Mouse (Mus musculus): ENCODE data around the gene Rbl1. TPM values are rescaled to one million over a fixed set of nuclear protein-coding genes. Genes with fewer than 3 reads are reported as not detected.
"Not testable (repeated sequence)": the region's sequence is repeated elsewhere in the genome, so short reads cannot be mapped to it uniquely, and the experiment has no call there.

Rbl1 gene
- polyA plus RNA-seq, 1 experiment from 2014 or later = 30.5 TPM

DNA sequence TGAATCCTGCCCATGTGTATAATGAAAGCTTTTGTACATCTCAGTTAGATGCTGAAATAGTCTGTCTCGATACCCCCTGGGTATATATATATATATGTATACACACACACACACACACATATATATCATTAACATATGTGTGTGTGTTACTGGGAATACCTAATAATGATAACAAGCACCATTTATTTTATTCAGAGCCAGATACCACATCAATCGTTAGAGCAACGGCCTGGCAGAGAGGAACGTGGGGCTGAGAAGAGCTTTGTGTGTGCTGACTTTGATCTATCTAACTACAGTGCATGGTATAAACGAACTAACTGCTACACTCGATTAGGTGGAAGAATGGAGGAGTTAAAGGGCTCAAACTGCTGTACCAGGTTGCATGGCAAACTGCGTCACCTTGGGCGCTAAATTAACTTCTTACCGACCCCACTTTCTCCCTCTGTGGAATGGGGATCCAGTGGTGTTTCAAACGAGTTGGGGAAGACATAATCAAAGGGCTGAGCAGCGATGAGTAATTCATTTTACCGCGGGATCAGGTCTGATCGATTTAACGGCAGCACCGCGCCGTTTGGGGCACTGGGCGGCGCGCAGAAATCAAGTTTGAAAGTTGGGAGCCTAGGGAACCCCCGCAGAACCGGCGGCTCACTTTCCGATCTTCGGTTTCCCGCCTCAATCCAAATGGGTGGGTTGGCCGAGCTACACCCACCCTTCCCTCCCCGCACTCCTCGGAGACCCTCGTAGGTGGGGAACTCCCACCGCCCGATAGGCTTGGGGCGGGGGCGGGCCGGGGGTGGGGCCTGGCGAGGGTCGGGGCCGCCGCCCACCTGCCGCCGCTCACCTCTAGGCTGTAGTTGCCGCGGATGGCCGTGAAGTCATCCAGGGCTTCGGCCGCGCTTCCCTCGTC is 622 bp downstream of the Rbl1 start:
- peak overlapping the region; percentile 66 for H3K4me3 ChIP-seq (ENCODE audit: low read depth, low read length)
- H3K4me1 ChIP-seq (ENCODE audit: control insufficient read depth, insufficient read depth, low read length) = no peaks in the 10 kb centered on the region
- whole genome bisulfite sequencing = 1% methylated on average over 49 of the region's 49 CpGs
- H3K27me3 ChIP-seq (ENCODE audit: control insufficient read depth, insufficient read depth, low read length) = no peaks in the 10 kb centered on the region
- peaks cover 7% of the 10 kb centered on the region for H3K36me3 ChIP-seq (ENCODE audit: control insufficient read depth, insufficient read depth, low read length)
- ATAC-seq (ENCODE audit: insufficient number of reproducible peaks, insufficient read depth, low FRiP score, low read depth) = peak; percentile 87
- peak overlapping the region; percentile 67 for H3K9ac ChIP-seq (replicated peaks; ENCODE audit: low read depth, low read length)
- peak overlapping the region; percentile 97 for H3K27ac ChIP-seq (ENCODE audit: low read length)
- peak overlapping the region; percentile 48 for H3K4me2 ChIP-seq (replicated peaks; ENCODE audit: low read depth, low read length)
- no peaks in the 10 kb centered on the region for H3K9me3 ChIP-seq (ENCODE audit: control insufficient read depth, low read depth, low read length)

DNA sequence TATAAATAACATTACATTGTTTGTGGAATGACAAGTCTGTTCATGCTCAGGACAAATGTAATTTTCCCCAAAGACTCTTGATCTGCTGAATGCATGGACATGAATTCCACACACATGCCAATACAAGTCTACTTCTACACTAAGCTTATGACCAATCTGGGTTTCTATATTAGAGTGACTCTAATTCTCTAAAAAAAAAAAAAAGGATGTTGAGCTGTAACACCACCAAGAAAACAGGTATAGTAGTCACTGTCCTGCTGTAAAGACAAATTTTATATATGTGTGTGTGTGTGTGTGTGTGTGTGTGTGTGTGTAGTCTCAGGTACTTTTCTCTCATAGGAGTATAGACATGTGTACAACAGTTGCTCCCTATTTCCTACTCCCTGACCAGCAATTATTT is 1.3 kb downstream of the Rbl1 start:
- Histone ChIP-seq H3K27ac (ENCODE audit: low read length) (no peak overlapping the region), H3K9me3 (ENCODE audit: control insufficient read depth, low read depth, low read length) (no peaks in the 10 kb centered on the region), H3K9ac (replicated peaks; ENCODE audit: low read depth, low read length) (peak overlapping the region; percentile 67; the same call in 1 of the 2 replicates), H3K4me3 (ENCODE audit: low read depth, low read length) (peak overlapping the region; percentile 66; the same call in 1 of the 2 replicates), H3K36me3 (ENCODE audit: control insufficient read depth, insufficient read depth, low read length) (peaks cover 9% of the 10 kb centered on the region), H3K4me2 (replicated peaks; ENCODE audit: low read depth, low read length) (peak overlapping the region; percentile 48), H3K4me1 (ENCODE audit: control insufficient read depth, insufficient read depth, low read length) (no peaks in the 10 kb centered on the region), H3K27me3 (ENCODE audit: control insufficient read depth, insufficient read depth, low read length) (no peaks in the 10 kb centered on the region)
- ATAC-seq (ENCODE audit: insufficient number of reproducible peaks, insufficient read depth, low FRiP score, low read depth) = no peak

DNA sequence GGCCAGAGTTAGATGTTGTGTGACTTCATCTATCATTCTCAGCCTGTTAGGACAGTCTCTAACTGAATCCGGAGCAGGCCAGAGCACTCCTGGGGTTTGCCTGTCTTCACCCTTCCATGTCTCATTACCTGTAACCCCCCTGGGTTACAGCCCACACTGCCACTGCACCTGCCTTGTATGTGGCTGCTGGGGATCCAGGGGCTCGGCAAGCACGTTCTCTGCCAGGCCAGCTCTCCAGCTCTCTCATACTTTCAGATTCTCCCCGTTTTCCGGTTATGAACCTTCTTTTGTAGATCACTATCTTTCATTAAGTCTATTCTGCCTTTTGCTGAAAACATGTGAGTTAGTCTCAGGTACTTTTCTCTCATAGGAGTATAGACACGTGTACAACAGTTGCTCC is 2.0 kb downstream of the Rbl1 start:
- H3K4me3 ChIP-seq (ENCODE audit: low read depth, low read length) = no peak overlapping the region
- 75% methylated on average over 6 of the region's 6 CpGs for WGBS
- no peaks in the 10 kb centered on the region for H3K4me1 ChIP-seq (ENCODE audit: control insufficient read depth, insufficient read depth, low read length)
- no peaks in the 10 kb centered on the region for H3K27me3 ChIP-seq (ENCODE audit: control insufficient read depth, insufficient read depth, low read length)
- H3K27ac ChIP-seq (ENCODE audit: low read length) = no peak overlapping the region
- no peak overlapping the region for H3K4me2 ChIP-seq (replicated peaks; ENCODE audit: low read depth, low read length)
- no peak overlapping the region for H3K9ac ChIP-seq (replicated peaks; ENCODE audit: low read depth, low read length)
- peaks cover 12% of the 10 kb centered on the region for H3K36me3 ChIP-seq (ENCODE audit: control insufficient read depth, insufficient read depth, low read length)
- H3K9me3 ChIP-seq (ENCODE audit: control insufficient read depth, low read depth, low read length) = no peaks in the 10 kb centered on the region
- no peak for ATAC-seq (ENCODE audit: insufficient number of reproducible peaks, insufficient read depth, low FRiP score, low read depth)

DNA sequence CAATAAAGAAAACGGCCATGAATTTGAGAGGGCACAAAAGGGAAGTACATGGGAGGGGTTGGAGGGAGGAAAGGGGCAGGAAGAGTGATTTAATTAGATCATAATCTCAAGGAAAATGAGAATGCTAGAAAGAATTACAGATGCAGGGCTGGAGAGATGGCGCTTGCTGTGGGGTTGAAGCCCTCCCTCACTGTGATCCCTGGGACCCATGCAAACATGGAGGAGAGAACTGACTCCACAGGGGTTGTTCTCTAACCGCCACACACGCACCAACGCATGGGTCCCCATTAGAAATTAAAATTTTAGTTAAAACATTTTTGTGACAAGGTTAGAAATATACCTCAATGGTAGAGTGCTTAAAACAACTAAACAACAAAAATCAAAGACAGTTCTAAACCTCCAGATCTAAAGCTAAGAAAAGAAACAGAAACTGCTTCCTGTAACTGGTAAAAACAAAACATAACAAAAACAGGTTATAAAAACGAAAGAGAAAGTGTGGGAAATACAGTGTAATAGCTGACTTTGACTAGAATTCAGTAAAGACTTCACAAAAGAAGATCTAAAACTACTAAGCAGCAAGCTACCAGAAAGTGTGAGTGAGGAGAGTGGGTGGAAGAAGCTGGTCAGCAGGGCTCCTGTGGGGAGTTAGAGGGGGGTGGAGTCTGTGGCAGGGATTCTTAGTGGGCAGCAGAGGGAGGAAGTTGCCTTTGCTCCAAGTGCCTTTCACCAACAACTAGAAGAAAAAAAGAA is 3.1 kb downstream of the Rbl1 start:
- H3K27me3 ChIP-seq (ENCODE audit: control insufficient read depth, insufficient read depth, low read length) = no peaks in the 10 kb centered on the region
- H3K4me2 ChIP-seq (replicated peaks; ENCODE audit: low read depth, low read length) = no peak overlapping the region
- H3K9me3 ChIP-seq (ENCODE audit: control insufficient read depth, low read depth, low read length) = no peaks in the 10 kb centered on the region
- 86% methylated on average over 6 of the region's 6 CpGs for WGBS
- H3K27ac ChIP-seq (ENCODE audit: low read length) = no peak overlapping the region
- H3K36me3 ChIP-seq (ENCODE audit: control insufficient read depth, insufficient read depth, low read length) = peaks cover 19% of the 10 kb centered on the region
- H3K4me1 ChIP-seq (ENCODE audit: control insufficient read depth, insufficient read depth, low read length) = no peaks in the 10 kb centered on the region
- no peak overlapping the region for H3K4me3 ChIP-seq (ENCODE audit: low read depth, low read length)
- no peak overlapping the region for H3K9ac ChIP-seq (replicated peaks; ENCODE audit: low read depth, low read length)
- no peak for ATAC-seq (ENCODE audit: insufficient number of reproducible peaks, insufficient read depth, low FRiP score, low read depth)

DNA sequence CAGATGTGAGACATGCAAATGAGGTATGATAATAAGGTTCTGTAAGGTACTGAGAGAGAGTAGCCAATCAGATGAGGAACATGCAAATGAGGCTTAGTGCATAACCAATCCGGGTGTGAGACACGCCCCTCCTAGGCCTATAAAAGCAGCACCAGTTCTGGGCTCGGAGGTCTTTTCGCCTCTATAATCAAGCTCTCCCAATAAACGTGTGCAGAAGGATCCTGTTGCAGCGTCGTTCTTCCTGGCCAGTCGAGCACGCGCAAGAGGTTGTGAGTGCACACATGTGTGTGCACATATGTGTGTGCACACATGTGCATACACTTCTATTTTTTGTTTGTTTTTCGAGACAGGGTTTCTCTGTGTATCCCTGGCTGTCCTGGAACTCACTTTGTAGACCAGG is 5.9 kb downstream of the Rbl1 start:
- H3K27me3 ChIP-seq (ENCODE audit: control insufficient read depth, insufficient read depth, low read length); H3K4me1 ChIP-seq (ENCODE audit: control insufficient read depth, insufficient read depth, low read length); H3K9ac ChIP-seq (replicated peaks; ENCODE audit: low read depth, low read length); H3K9me3 ChIP-seq (ENCODE audit: control insufficient read depth, low read depth, low read length); H3K4me3 ChIP-seq (ENCODE audit: low read depth, low read length); ATAC-seq (ENCODE audit: insufficient number of reproducible peaks, insufficient read depth, low FRiP score, low read depth); H3K27ac ChIP-seq (ENCODE audit: low read length); H3K4me2 ChIP-seq (replicated peaks; ENCODE audit: low read depth, low read length): not testable (repeated sequence)
- peaks cover 35% of the 10 kb centered on the region for H3K36me3 ChIP-seq (ENCODE audit: control insufficient read depth, insufficient read depth, low read length)
- WGBS = 97% methylated on average over 11 of the region's 11 CpGs

DNA sequence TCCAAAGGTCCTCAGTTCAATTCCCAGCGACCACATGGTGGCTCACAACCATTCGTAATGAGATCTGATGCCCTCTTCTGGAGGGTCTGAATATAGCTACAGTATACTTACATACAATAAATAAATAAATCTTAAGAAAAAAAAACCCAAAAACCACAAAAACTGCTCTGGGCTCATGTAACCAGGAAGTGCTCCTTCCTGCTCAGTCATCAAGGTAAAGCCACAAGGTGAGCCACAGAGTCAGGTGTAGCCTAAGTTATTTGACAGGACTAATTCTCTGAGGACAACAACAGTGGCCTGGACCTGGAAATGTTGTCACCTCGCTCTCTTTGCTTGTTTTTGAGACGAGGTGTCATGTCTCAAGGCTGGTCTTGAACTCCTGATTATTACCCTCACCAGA is 13.7 kb downstream of the Rbl1 start:
- H3K27ac ChIP-seq (ENCODE audit: low read length) = no peak overlapping the region
- H3K4me1 ChIP-seq (ENCODE audit: control insufficient read depth, insufficient read depth, low read length) = no peaks in the 10 kb centered on the region
- H3K4me2 ChIP-seq (replicated peaks; ENCODE audit: low read depth, low read length) = no peak overlapping the region
- no peaks in the 10 kb centered on the region for H3K27me3 ChIP-seq (ENCODE audit: control insufficient read depth, insufficient read depth, low read length)
- H3K9me3 ChIP-seq (ENCODE audit: control insufficient read depth, low read depth, low read length) = no peaks in the 10 kb centered on the region
- H3K36me3 ChIP-seq (ENCODE audit: control insufficient read depth, insufficient read depth, low read length) = peaks cover 74% of the 10 kb centered on the region
- H3K9ac ChIP-seq (replicated peaks; ENCODE audit: low read depth, low read length) = no peak overlapping the region
- ATAC-seq (ENCODE audit: insufficient number of reproducible peaks, insufficient read depth, low FRiP score, low read depth) = no peak
- WGBS = 94% methylated on average over 4 of the region's 4 CpGs
- no peak overlapping the region for H3K4me3 ChIP-seq (ENCODE audit: low read depth, low read length)

DNA sequence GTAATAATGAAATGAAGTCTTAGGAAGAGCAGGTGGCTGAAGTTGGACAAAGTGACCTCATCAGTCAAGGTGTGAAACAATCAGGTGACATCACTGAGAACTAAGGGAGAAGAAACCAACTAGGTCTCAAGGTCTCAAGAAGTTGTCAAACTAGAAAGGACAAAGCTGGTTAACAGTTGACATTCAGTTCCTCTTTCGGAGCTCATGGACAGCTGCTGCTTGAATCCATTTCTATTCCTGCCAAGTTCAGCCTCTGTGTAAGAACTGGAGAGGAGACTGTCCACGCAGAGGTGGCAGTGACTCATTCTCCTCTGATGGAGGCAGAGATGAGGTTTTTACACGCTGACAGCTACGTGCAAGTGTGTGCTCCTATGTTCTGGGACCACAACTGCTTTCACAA is 17.1 kb downstream of the Rbl1 start:
- H3K9me3 ChIP-seq (ENCODE audit: control insufficient read depth, low read depth, low read length) = no peaks in the 10 kb centered on the region
- WGBS = 86% methylated on average over 4 of the region's 4 CpGs
- peaks cover 59% of the 10 kb centered on the region for H3K36me3 ChIP-seq (ENCODE audit: control insufficient read depth, insufficient read depth, low read length)

DNA sequence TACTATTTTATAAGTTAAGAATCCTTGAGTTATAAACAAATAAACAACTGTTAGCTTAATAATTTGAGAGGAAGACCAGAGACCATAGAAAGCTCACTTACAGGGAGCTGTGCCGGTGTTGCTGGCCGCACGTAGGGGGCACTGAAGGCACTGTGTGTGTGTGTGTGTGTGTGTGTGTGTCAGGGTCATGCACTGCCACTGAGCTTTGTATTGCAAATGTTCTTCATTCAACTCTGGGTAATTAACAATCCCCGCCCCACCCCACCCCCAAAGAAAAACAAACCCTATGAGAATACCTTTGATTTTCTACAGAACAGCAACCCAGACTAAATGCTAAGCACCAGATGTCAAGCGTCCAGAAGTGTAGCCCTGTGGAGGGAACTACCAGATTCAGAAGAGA is 17.8 kb downstream of the Rbl1 start:
- no peaks in the 10 kb centered on the region for H3K9me3 ChIP-seq (ENCODE audit: control insufficient read depth, low read depth, low read length)
- 50% methylated on average over 5 of the region's 5 CpGs for WGBS
- no peak overlapping the region for H3K4me2 ChIP-seq (replicated peaks; ENCODE audit: low read depth, low read length)
- no peaks in the 10 kb centered on the region for H3K4me1 ChIP-seq (ENCODE audit: control insufficient read depth, insufficient read depth, low read length)
- no peak overlapping the region for H3K27ac ChIP-seq (ENCODE audit: low read length)
- ATAC-seq (ENCODE audit: insufficient number of reproducible peaks, insufficient read depth, low FRiP score, low read depth) = no peak
- no peaks in the 10 kb centered on the region for H3K27me3 ChIP-seq (ENCODE audit: control insufficient read depth, insufficient read depth, low read length)
- H3K36me3 ChIP-seq (ENCODE audit: control insufficient read depth, insufficient read depth, low read length) = peaks cover 53% of the 10 kb centered on the region
- no peak overlapping the region for H3K4me3 ChIP-seq (ENCODE audit: low read depth, low read length)
- no peak overlapping the region for H3K9ac ChIP-seq (replicated peaks; ENCODE audit: low read depth, low read length)

More for the DNA sequence above, 17.1 kb downstream of the Rbl1 start:
- no peaks in the 10 kb centered on the region for H3K4me1 ChIP-seq (ENCODE audit: control insufficient read depth, insufficient read depth, low read length)
- H3K4me2 ChIP-seq (replicated peaks; ENCODE audit: low read depth, low read length) = no peak overlapping the region
- H3K27me3 ChIP-seq (ENCODE audit: control insufficient read depth, insufficient read depth, low read length) = no peaks in the 10 kb centered on the region
- H3K9ac ChIP-seq (replicated peaks; ENCODE audit: low read depth, low read length) = no peak overlapping the region
- H3K27ac ChIP-seq (ENCODE audit: low read length) = no peak overlapping the region
- no peak for ATAC-seq (ENCODE audit: insufficient number of reproducible peaks, insufficient read depth, low FRiP score, low read depth)
- H3K4me3 ChIP-seq (ENCODE audit: low read depth, low read length) = no peak overlapping the region
